Mouse (Mus musculus) CD4-positive helper T cell, adult 2 months (primary cell): ENCODE measurements at regions not wholly inside any gene's neighbourhood (a gene's known extent, or its start where the extent isn't known, plus 50 kb on each side); places are given as distances from the start of the nearest gene placed in this dataset.

Experiments used
- DNase-seq: peaks from one replicate; pipeline ENCODE4 v3.0.0-alpha.2; 2012; ENCODE audit warnings: low read depth, missing footprints, low spot score

GRCm38 (mm10) chr13:99847531-99847930 is 53.4 kb downstream of the Cartpt start:
- no peak for DNase-seq

DNA sequence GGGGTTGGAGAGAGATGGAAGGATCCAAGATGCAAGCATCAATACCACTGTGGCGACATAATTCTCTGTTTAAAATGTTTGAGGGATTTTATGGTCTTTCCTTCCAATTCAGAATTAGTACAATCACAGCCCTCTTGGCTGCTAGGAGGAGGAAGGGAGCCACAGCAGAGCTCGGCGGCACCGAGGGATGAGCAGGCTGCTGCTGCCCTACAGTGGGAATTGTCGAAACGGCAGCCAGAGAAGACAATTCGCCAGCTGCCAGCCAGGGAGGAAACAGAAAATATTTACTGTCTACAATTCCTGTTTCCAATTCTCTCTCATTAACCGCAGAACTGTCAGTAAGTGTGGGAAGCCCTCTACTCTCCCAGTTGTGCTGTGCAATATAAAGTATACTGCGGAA is 58.3 kb downstream of the Cartpt start:
- no peak for DNase-seq

GRCm38 (mm10) chr13:99839446-99839845 is 61.4 kb downstream of the Cartpt start:
- DNase-seq = no peak

GRCm38 (mm10) chr13:99837772-99838425 is 63.0 kb downstream of the Cartpt start:
- DNase-seq = peak; percentile 19

GRCm38 (mm10) chr13:99837180-99837579 is 63.7 kb downstream of the Cartpt start:
- DNase-seq = no peak

DNA sequence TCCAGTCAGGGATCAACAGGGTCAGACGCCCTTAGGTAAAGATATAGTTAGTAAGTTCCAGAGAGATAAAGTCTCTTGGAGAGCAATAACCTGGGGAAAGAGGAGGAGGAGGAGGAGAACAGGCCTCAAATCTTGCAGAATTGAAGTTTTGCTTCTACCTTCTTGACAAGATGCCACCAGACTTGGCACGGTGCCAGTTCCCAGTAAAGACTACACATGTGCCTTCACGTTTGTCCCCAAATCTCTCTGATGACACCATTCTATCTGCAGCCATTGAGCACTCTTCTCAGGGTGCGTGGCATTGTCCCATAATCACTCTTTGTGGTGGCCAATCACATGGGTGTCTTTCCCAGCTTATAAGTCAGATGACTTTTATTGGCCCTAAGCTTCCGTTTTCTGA is 64.3 kb downstream of the Cartpt start:
- no peak for DNase-seq

- DNase-seq = no peak
These were observed 65.4 kb downstream of the Cartpt start for GRCm38 (mm10) chr13:99835518-99835917.

DNA sequence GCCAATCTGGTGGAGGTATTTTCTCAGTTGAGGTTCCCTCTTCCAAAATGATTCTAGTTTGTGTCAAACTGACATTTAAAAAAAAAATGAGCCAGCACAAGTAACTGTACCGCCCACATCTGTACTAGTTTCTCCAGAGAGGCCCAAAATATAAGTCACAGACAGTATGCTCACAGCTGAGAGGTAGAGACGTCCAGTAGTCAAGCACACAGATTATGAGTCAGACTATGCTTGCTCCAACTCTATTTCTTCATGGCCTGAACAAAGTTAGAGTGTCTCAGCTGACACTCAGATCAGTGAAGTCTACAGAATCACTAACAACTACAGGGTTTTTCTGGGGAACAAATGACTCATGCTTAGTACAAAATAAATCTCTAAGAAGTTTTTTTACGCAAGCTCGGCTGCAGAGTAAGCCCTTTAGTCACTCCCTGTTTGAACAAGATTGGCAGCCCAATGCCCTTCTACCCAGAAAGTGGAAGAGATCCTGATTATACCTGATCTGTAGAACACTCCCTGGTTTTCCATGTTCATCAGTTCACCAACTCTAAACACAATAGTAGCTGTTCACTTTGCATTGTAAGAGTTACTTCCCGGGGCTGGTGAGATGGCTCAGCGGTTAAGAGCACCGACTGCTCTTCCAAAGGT is 70.7 kb downstream of the Cartpt start:
- no peak for DNase-seq

- DNase-seq = no peak
These were observed 73.3 kb downstream of the Cartpt start for GRCm38 (mm10) chr13:99827573-99827972.

DNA sequence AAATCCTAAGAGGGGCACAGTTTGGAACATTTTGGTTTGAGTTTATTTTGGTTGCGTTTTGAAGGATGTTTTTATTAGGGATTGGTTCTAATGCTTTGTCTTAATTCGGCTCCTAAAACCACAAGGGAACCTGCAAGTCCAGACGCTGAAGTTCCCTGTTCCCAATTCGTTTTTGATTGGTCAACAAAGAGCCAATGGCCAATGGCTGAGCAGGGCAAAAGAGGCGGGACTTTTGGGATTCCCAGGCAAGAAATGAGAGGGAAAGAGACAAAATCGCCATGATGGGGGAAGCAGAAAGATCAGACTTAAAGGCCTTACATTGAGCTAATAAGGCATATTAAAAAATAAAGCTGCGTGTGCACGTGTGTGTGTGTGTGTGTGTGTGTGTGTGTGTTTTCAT is 76.3 kb downstream of the Cartpt start:
- DNase-seq = no peak

- DNase-seq = no peak
These were observed 84.2 kb downstream of the Cartpt start for GRCm38 (mm10) chr13:99816666-99817065.

- DNase-seq = no peak
These were observed 85.1 kb downstream of the Cartpt start for GRCm38 (mm10) chr13:99815786-99816185.

DNA sequence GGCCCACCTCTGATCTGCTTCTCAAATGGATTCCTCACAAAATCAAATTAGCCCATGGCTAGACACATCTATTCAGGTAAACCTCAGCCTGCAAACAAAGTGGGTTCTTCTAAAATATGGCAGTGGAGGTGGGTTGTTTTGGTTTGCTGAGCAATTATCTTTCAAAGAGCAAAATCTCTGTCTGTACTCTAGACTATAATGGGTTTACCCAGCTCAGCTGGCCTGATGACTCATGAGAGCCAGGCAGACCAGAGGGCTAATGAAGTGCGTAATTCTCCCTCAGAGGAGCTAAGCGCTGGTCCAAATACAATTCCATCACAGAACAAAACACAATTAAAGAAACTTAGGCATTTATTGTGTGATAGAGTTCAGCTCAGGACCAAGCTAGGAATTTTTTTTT is 86.1 kb downstream of the Cartpt start:
- no peak for DNase-seq

DNA sequence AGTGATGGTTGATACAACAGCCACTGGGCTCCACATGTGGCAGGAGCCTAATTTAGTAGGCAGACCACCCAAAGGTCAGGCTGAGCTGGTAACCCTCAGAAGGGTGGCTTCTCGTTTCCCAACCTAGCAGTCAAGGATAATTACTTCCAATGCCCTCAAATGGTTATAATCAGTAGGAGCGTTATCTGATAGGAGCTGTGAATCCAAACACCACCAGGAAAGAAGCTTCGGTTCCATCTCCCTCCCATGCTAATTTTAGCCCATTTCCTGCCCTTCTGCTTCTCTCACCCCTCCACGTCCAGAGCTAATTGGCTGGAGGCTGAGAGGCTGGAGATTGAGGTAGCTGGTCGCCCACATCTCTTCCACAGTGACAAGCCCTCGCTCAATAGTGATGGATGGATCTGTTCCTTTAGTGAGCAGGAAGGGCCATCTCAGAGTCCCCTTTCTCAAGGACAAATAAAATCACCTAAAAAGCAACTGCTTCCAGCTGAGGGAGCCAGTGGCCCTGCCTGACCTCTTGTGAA is 86.8 kb downstream of the Cartpt start:
- no peak for DNase-seq

DNA sequence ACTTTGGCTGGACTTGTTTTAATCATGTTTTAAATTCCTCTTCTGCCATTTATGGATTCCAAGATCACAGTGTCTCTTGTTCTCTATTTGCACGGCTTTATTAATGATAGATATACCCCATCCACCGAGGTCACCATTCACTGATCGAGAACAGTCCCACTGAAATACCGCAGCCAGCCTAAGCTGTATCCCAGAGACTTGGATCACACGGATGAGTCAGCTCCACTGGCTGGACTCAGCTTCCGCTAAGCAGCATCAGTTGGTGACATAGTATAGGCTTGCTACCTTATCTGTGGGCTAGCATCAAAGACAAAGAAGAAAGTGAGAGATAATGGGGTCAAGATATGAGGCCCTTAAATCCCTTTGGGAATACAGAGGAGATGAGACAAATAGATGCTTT is 106.4 kb downstream of the Cartpt start:
- no peak for DNase-seq

GRCm38 (mm10) chr13:99793786-99794435 is 107.0 kb downstream of the Cartpt start:
- DNase-seq = no peak

- DNase-seq = no peak
These were observed 107.9 kb downstream of the Cartpt start for GRCm38 (mm10) chr13:99793001-99793400.

GRCm38 (mm10) chr13:99790951-99791350 is 109.9 kb downstream of the Cartpt start:
- no peak for DNase-seq

DNA sequence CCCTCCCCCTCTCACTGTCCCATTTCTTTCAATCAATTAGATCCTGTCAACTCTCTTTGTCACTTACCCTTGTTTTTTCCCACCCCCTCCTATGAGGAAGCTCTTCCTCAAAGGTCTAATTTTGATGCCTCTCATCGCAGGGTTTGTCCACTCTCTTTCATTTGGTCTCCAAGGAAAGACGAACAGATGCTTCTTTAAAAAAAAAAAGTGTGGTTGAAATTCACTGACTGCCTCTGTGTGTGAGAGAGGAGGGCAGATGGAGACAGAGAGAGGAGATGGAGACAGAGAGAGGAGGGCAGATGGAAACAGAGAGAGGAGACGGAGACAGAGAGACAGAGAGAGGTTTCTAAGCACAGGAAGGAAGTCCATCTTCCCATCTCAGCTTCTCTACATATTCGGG is 113.1 kb downstream of the Cartpt start:
- DNase-seq = no peak

DNA sequence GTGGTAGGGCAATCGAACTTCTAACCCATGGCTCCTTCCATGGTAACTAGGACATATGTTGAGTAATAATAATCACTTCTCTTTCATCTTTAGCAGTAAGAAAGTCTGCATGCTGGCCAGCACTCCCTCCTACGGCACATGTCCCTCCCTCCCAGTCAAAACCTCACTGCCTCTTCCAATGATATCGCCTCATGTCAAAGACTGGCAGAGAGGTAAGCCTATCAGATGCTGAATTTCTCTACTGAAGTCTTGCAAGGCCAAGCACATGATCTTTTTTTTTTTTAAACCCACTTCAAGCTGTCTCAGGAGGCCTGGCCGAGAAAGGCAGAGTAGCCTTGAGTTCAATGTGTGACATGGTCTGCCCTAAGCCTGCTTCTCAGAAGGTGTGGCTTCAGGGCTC is 115.5 kb downstream of the Cartpt start:
- DNase-seq = no peak

GRCm38 (mm10) chr13:99784314-99784713 is 116.6 kb downstream of the Cartpt start:
- no peak for DNase-seq

GRCm38 (mm10) chr13:99782883-99783721 is 117.8 kb downstream of the Cartpt start:
- no peak for DNase-seq
